Mouse (Mus musculus) liver (tissue): ENCODE results near the gene Isg20.
A peak's percentile ranks its signal among the peaks of the same experiment; 100 is the strongest.

Experiments
- DNase-seq: peaks from one replicate; pipeline ENCODE4 v3.0.0-alpha.2; 2020; ENCODE audit warnings: mixed read lengths

The Isg20 gene

GRCm38 (mm10) chr7:78912974-78913474 is at the start of gene Isg20:
Isg20 (plus strand) TSS chr7:78913424.
- DNase-seq, result no peak

DNA sequence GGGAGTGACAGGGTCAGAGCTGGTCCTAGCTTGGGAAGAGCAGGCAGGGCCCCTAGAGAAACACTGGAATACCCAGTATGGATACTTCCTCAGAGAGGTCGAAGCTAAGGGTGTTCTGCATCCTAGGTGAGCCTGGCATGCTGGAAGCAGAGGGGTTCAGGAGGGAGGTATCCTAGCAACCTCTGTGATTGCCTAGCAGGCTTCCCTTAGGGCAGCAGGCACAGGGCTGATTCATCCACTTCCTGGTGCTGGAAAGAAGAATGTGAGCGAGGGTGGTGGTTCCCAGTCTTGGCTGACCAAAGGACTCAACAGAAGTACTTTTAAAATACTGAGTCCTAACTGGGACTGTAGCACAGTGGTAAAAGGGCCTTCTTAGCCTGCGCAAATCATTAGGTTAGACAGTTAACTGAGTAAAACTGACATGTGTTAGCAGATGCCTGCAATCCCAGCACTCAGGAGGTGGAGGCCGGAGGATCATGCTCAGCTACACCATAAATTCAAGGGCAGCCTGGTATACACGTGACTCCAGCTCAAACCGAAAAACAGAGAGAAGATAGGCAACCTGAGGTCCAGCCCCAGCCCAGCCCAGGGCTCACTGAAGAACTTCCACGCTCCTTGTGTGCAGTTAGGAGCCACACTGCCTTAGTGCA is 49.3 kb upstream of the Isg20 start:
- DNase-seq, result no peak

- DNase-seq, result no peak
Observed at GRCm38 (mm10) chr7:78864446-78864802, 48.8 kb upstream of the Isg20 start.

- DNase-seq, result no peak
Observed at GRCm38 (mm10) chr7:78865212-78865949, 47.8 kb upstream of the Isg20 start.

DNA sequence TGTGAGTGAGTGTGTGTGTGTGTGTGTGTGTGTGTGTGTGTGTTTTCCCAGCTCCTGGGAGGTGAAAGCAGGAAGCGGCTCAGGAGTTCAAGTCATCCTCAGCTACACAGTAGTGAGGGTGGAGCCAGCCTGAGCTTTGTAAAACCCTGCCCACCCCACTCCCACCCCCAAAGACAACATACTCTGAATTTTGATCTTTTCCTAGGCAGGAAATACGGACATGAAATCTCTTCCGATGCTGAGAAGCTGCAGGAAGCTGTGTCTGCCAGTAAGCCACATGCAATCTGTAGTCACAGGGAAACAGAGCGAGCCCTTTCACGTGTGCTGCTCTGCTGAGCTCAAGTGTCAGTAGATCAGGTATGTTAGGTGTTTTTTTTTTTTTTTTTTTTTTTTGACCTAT is 44.5 kb upstream of the Isg20 start:
- no peak for DNase-seq

DNA sequence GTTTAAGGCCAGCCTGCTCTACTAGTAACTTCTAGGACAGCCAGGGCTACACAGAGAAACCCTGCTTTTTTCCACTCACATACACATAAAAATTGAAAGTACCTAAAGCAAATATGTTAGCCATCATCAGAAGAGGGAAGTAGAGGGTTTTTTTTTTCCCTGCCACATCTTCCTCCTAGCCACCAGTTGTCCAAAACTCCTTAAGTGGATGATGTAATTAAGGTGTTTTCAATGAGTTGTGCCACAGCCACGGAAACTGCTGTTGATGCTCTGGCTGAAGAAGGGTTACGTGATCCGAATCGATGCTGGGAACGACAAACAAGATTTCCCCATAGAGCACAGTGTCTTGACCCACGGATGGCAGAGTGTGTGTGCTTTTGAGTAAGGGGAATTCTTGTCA is 40.9 kb upstream of the Isg20 start:
- no peak for DNase-seq

- DNase-seq, result no peak
Observed at GRCm38 (mm10) chr7:78872831-78873230, 40.4 kb upstream of the Isg20 start.

DNA sequence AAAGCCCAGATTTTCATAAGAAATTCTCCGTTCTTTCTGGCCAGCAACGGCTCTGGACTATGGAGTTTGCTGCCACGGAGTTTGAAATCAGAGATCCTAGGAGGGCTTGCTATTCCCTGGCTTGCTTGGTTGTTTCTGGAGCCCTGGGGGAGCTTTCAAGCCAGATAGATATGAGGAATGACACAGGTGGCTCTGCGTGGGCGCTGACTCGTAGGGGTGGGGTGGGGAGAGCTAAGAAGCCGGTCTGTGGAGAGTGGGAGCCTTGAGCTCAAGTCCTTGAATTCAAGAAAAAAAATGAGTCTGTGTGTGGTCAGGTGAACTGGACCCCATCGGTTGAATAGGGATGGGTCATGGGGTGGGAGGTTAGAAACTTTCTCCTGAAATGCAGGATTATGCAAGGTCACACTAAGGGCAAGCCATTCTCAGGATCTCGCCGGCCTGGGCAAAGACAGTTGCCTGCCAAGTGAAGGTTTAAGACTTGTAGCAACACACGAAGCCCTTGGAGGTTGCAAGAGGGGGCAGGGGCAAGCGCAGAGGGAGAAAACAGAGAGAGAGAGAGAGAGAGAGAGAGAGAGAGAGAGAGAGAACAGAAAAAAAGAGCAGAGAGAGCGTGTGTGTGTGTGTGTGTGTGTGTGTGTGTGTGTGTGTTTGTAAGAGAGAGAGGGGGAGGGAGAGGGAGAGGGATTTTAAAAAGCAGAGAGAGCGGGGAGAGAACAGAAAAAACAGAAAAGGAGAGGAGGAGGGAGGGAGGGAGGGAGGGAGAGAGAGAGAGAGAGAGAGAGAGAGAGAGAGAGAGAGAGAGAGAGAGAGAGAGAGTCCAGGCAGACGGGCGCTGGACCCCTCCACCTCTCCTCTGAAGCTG is 31.4 kb upstream of the Isg20 start:
- DNase-seq, result no peak

DNA sequence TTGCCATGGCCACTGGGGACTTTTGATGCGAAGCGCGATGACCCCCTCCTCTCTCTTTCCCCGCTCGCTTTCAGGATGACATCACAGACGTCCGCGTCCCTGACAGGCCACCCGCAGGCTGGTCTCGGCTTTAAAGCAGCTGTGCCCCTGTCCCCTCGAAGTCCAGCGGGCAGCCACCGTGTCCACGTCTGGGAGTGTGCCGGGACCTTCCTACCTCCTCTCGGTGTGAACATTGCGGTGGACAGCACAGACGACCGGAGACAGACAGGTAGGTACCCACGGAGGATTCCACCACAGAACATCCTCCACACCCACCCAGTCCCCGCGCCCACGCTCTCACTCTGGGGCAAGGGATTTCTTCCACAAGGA is 30.8 kb upstream of the Isg20 start:
- no peak for DNase-seq

GRCm38 (mm10) chr7:78883016-78883725 is 30.1 kb upstream of the Isg20 start:
- no peak for DNase-seq

- no peak for DNase-seq
Observed at GRCm38 (mm10) chr7:78883726-78884060, 29.5 kb upstream of the Isg20 start.

DNA sequence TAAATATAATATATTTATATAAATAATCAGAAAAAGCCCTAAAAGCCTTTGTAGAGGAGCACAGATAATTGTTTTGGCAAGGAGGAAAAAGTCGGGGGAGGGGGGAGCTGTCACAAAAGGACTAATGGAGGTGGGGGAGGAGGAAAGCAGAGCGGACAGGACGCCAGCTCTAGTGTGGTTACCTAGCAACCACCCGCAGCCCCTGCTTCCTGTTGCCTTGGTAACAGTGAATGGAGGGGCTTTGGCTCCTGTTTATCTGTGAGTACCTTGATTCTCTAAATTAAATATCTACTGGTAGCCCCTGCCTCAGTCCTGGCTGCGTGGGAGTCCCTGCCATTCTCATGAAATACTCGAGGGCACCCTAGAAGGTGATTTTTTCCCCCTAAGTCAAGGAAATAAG is 29.1 kb upstream of the Isg20 start:
- DNase-seq, result no peak

- no peak for DNase-seq
Observed at GRCm38 (mm10) chr7:78885404-78885803, 27.8 kb upstream of the Isg20 start.

- DNase-seq, result no peak
Observed at GRCm38 (mm10) chr7:78886496-78886895, 26.7 kb upstream of the Isg20 start.

DNA sequence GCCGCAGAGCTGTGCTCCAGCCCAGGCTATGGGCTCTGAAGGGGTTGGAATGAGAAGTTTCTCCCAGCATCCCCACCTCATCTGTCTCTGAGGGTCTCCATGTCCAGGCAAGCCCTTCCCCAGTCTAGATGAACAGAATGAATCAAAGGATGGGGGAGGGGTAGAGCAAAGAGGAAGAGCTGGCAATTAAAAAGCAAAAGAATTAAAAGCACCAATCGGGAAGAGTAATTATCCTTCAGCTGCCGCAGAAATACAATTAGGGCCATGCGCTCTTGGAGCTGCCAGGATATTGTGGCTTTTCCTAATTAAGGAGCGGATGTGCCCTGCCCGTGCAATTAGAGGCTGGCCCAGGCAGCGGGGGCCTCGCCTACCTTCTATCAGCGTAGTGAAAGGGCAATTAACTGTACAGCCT is 25.8 kb upstream of the Isg20 start:
- DNase-seq, result no peak

DNA sequence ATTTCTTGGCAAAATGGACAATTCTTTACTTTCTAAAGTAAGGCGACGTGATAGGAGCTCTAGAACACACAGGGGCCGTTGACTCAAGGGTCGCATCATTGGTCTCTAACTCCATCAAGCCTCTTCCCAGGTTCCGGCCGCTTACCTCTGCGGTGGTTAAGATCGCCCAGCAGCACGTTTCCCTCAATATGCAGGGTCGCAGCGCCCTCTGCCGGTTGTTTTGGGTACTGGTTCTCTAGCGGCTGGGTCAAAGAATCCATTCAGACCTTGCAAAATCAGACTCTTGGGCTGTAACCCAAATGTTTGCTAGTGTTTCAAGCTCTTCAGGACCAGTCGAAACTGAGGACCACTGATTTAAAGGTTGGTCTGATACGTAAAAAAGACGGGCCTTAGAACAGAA is 22.6 kb upstream of the Isg20 start:
- DNase-seq, result peak; percentile 86

GRCm38 (mm10) chr7:78893917-78894316 is 19.3 kb upstream of the Isg20 start:
- no peak for DNase-seq

DNA sequence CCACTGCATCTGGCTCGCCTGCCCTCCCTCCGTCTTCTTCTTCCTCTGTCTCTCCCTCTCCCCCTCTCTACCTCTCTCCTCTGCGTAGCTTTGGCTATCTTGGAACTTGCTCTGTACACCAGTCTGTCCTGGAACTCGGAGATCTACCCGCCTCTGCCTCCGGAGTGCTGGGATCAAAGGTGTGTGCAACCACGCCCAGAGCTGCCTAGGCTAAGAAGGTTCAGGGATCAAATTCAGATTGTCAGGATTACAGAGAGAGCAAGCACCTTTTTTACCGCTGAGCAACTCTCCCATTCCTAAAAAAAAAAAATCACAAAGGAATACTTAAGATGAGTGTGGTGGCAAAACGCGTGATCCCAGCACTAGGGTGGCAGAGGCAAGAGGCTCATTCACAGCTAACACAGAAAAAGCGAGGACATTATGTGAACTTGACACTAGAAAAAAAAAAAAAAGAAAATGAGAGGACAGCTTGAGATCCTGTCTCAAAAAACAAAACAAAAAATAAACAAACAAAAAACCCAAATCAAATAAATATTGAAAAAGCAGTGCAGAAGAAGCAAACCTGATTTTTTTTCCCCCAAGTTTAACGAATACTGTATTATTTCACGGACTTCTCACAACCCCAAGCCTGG is 18.1 kb upstream of the Isg20 start:
- peak; percentile 43 for DNase-seq

- DNase-seq, result peak; percentile 100
Observed at GRCm38 (mm10) chr7:78895653-78896333, 17.4 kb upstream of the Isg20 start, which contains the start of gene Aen. Aen (plus strand) TSS chr7:78895854.

- no peak for DNase-seq
Observed at GRCm38 (mm10) chr7:78897567-78897966, 15.7 kb upstream of the Isg20 start.

GRCm38 (mm10) chr7:78903174-78903870 is 9.9 kb upstream of the Isg20 start:
- DNase-seq, result no peak
